Mouse (Mus musculus) neural tube, embryonic 11.5 days (tissue): ENCODE data around the gene Hoxa13. TPM values are rescaled to one million over a fixed set of nuclear protein-coding genes. Genes with fewer than 3 reads are reported as not detected.

Experiments used
- ATAC-seq: fragments of 200-750 bp; cut with Nextera tagmentation; 2 replicates; pipeline ENCODE4 v1.8.0; 2017; ENCODE audit warnings: moderate number of reproducible peaks, mild to moderate bottlenecking, moderate TSS enrichment, moderate library complexity; ENCODE audit not compliant: insufficient read depth, low FRiP score, low TSS enrichment
- DNase-seq: peaks from one replicate; pipeline ENCODE4 v3.0.0-alpha.2; 2015; ENCODE audit warnings: low spot score
- H3K27ac ChIP-seq: fragments of 300-500 bp; sonication (generic); 2 replicates; pipeline ENCODE4 v1.5.1; 2014; ENCODE audit warnings: low read depth, mild to moderate bottlenecking, low read length
- H3K27me3 ChIP-seq: fragments of 300-500 bp; sonication (generic); 2 replicates; pipeline ENCODE4 v1.6.1; 2014; ENCODE audit warnings: mild to moderate bottlenecking, low read length, mixed read lengths; ENCODE audit not compliant: control insufficient read depth, insufficient read depth
- H3K36me3 ChIP-seq: fragments of 300-500 bp; sonication (generic); 2 replicates; pipeline ENCODE4 v1.6.1; 2014; ENCODE audit warnings: mild to moderate bottlenecking, low read length, moderate library complexity, mixed read lengths; ENCODE audit not compliant: control insufficient read depth, insufficient read depth
- H3K4me1 ChIP-seq: fragments of 300-500 bp; sonication (generic); 2 replicates; pipeline ENCODE4 v1.6.1; 2014; ENCODE audit warnings: low read length, mixed read lengths; ENCODE audit not compliant: control insufficient read depth, insufficient read depth
- H3K4me2 ChIP-seq: fragments of 300-500 bp; sonication (generic); 2 replicates; pipeline ENCODE4 v1.6.1; 2014; ENCODE audit warnings: low read depth, mild to moderate bottlenecking, moderate library complexity
- H3K4me3 ChIP-seq: fragments of 300-500 bp; sonication (generic); 2 replicates; pipeline ENCODE4 v1.5.1; 2014; ENCODE audit warnings: low read depth, low read length
- H3K9ac ChIP-seq: fragments of 300-500 bp; sonication (generic); 2 replicates; pipeline ENCODE4 v1.6.1; 2014; ENCODE audit warnings: mild to moderate bottlenecking, low read length
- H3K9me3 ChIP-seq: fragments of 300-500 bp; sonication (generic); 2 replicates; pipeline ENCODE4 v1.6.1; 2016; ENCODE audit warnings: low read length; ENCODE audit not compliant: control insufficient read depth
- WGBS: fragments of 180-500 bp; shearing (Covaris S2); extraction: QIAGEN DNeasy Blood & Tissue Kit; methylation state at CpG from one replicate; pipeline ENCODE4 v1.1.7; 2014; 5-methylcytosine and 5-hydroxymethylcytosine counted together
- polyA plus RNA-seq: library from polyadenylated mRNA; unstranded; fragments of >200 nt; fragmentation: Nextera tagmentation; extraction: Ambion mirVana; gene quantifications from 2 replicates; pipeline ENCODE4 v1.2.1, GENCODE M21; 2014

Gene Hoxa13
- polyA plus RNA-seq, 1 experiment from 2014 or later, result 0.11 TPM

GRCm38 (mm10) chr6:52244471-52245039, 16.1 kb downstream of the Hoxa13 start:
- no peaks in the 10 kb centered on the region for H3K9me3 ChIP-seq
- peak overlapping the region; percentile 34; the same call in 1 of the 2 replicates for H3K27ac ChIP-seq
- H3K36me3 ChIP-seq, result no peaks in the 10 kb centered on the region
- peaks cover 97% of the 10 kb centered on the region for H3K27me3 ChIP-seq
- H3K4me2 ChIP-seq, result peak overlapping the region; percentile 47
- peak overlapping the region; percentile 60 for H3K9ac ChIP-seq
- DNase-seq, result no peak
- no peak for ATAC-seq
- peak overlapping the region; percentile 40 for H3K4me3 ChIP-seq
- under 1% methylated on average over 23 of the region's 23 CpGs for WGBS
- H3K4me1 ChIP-seq, result 0 out of 2 replicates have a peak, but pooled peaks cover 4% of the 10 kb centered on the region

DNA sequence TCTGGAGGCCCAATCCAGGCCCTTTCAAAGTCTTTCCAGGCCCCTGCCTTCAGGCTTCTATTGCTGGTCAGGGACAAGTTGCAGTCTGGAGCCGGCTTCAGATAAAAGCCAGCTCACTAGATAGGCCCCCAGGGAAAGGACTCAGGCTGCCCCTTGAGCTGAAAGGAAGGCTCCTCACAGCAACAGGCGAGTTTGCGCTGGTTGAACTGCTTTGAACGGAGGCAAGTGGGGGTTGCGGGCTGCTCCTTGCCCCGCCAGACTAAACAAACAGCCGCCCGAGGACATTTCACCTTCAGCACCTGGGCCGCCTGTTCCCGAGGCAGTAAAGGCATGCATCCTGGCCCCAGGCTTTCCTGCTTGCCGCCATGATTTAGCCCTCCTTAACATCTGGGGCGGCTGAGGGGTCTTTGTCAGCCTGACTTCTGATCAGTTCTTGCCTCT, 17.0 kb downstream of the Hoxa13 start:
- peak overlapping the region; percentile 47 for H3K4me2 ChIP-seq
- 0% methylated on average over 12 of the region's 12 CpGs for WGBS
- ATAC-seq, result no peak
- peak overlapping the region; percentile 60 for H3K9ac ChIP-seq
- H3K27ac ChIP-seq, result 0 out of 2 replicates have a peak overlapping the region, but pooled peaks have one; percentile 27
- no peaks in the 10 kb centered on the region for H3K9me3 ChIP-seq
- H3K4me1 ChIP-seq, result 0 out of 2 replicates have a peak, but pooled peaks cover 4% of the 10 kb centered on the region
- H3K27me3 ChIP-seq, result peaks cover 94% of the 10 kb centered on the region
- H3K36me3 ChIP-seq, result no peaks in the 10 kb centered on the region
- no peak for DNase-seq
- H3K4me3 ChIP-seq, result peak overlapping the region; percentile 40

DNA sequence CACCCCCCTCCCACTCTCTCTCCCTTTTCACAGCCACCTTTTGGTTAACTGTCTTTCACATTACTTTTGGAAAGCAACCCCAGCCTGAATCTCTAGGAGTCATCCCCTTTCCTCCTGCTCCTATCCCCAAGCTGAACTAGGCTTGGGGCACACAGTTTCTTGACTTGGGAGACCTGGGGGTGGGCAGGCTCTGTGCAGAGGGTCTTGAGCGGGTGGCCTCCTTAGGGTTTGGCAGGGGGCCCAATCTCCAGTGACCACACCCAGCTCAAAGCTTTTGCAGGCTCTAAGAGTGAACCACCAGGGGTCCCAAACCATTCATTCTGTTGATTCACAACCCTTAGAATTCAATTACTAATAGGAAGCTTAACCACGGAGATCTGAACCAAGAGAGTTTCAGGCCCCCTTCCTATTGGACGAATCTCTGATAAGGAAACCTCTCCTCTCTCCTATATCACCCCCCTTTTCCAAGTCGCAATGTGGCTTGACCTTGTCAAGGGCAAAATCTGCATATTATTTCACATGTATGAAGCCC, 17.8 kb downstream of the Hoxa13 start:
- no peak for ATAC-seq
- Histone ChIP-seq H3K27ac (no peak overlapping the region), H3K4me2 (peak overlapping the region; percentile 47), H3K9ac (peak overlapping the region; percentile 60), H3K4me1 (0 out of 2 replicates have a peak, but pooled peaks cover 4% of the 10 kb centered on the region), H3K36me3 (no peaks in the 10 kb centered on the region), H3K4me3 (peak overlapping the region; percentile 40), H3K9me3 (no peaks in the 10 kb centered on the region), H3K27me3 (peaks cover 89% of the 10 kb centered on the region)
- DNase-seq, result no peak
- WGBS, result 2% methylated on average over 4 of the region's 4 CpGs

GRCm38 (mm10) chr6:52241001-52241621, 19.6 kb downstream of the Hoxa13 start:
- ATAC-seq, result no peak

DNA sequence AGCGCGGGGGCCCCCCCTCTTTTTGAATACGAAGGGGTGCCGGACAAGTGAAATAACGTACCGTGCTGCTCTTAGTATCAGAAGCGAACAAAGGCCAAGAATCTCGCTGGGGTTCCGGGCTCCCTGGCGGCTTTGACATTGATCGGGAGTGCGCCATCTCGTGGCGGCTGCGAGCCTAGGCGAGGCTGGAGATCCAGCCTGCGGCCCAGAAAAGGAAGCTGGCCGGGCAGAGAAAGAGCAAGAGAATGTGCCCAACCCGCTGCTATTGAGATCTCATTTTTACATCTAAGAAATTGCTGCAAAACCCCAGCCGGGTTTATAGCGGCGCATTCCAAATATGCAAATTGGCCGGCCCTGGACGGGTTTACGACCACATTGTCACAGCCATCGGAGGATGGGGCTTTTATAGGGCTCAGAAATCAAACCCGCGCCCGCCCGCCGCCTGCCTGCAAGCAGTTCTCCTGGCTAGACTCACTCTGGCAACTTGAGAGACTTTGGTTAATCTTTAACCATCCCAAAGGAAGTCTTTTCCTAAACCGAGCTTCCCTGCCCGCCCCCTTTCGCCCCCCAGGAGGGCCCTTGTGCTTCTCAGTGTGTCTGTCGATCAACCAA, 20.2 kb downstream of the Hoxa13 start, which contains the start of gene Hoxa10:
Gene Hoxa10 (minus strand): TSS at position 466 of the 612 bp plus-strand sequence.
- Histone ChIP-seq H3K4me1 (no peaks in the 10 kb centered on the region), H3K9me3 (no peaks in the 10 kb centered on the region), H3K9ac (peak within 1 kb of the TSS; percentile 87), H3K4me3 (peak within 1 kb of the TSS; percentile 65), H3K36me3 (no peaks in the 10 kb centered on the region), H3K4me2 (peak within 1 kb of the TSS; percentile 47), H3K27me3 (peaks cover 91% of the 10 kb centered on the region), H3K27ac (peak within 1 kb of the TSS; percentile 90)
- ATAC-seq (peak; percentile 64), DNase-seq (peak; percentile 91)
- under 1% methylated on average over 35 of the region's 35 CpGs for WGBS

More at GRCm38 (mm10) chr6:52241001-52241621, 19.6 kb downstream of the Hoxa13 start:
- H3K27me3 ChIP-seq, result peaks cover 91% of the 10 kb centered on the region
- peak overlapping the region; percentile 43; the same call in 1 of the 2 replicates for H3K9ac ChIP-seq
- H3K4me3 ChIP-seq, result peak overlapping the region; percentile 65; the same call in 1 of the 2 replicates
- H3K4me1 ChIP-seq, result no peaks in the 10 kb centered on the region
- DNase-seq, result no peak
- H3K27ac ChIP-seq, result no peak overlapping the region
- H3K36me3 ChIP-seq, result no peaks in the 10 kb centered on the region
- H3K4me2 ChIP-seq, result peak overlapping the region; percentile 47
- WGBS, result 0% methylated on average over 9 of the region's 9 CpGs
- no peaks in the 10 kb centered on the region for H3K9me3 ChIP-seq

DNA sequence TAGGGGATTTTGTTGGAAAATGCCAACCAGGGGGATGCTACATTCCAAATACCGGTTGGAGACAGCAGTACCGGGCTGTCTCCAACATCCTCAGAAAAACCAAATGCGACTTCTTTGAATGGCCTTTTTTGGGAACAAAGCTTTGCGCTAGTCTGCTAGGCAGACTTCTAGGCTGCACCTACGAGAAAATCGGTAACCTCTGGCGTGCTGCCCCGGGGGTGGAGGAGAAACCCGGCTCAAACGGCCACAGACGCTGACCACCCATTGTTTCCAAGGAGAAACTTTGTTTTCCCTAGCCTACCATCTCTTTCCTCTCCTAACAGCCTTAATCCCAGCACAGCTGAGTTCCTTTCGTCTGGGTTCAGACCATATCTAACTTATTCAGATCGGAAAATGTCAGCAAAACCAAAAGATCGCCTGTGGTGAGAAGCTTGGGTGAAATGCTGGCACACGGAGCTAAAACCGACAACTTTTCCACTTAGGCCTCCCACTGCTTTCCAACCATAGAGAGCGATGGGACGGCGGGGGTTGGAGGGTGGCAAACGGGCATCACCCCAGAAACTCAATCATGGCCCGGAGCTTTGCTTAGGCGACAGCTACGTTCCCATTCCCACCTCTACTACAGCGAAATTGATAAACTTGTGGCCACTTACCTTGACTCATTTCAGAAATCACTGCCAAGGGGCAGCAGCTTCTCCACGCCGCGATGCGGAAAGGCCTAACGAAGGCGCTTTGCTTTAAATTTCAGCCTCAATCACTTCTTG, 20.9 kb downstream of the Hoxa13 start:
- no peak for ATAC-seq
- DNase-seq, result peak; percentile 45
- peak overlapping the region; percentile 87 for H3K9ac ChIP-seq
- whole genome bisulfite sequencing, result under 1% methylated on average over 30 of the region's 30 CpGs
- H3K27me3 ChIP-seq, result peaks cover 91% of the 10 kb centered on the region
- H3K4me3 ChIP-seq, result peak overlapping the region; percentile 65
- H3K4me2 ChIP-seq, result peak overlapping the region; percentile 47
- no peaks in the 10 kb centered on the region; the same call in 1 of the 2 replicates for H3K4me1 ChIP-seq
- H3K27ac ChIP-seq, result peak overlapping the region; percentile 90
- no peaks in the 10 kb centered on the region for H3K36me3 ChIP-seq
- H3K9me3 ChIP-seq, result no peaks in the 10 kb centered on the region

- peaks cover 91% of the 10 kb centered on the region for H3K27me3 ChIP-seq
- no peaks in the 10 kb centered on the region; the same call in 1 of the 2 replicates for H3K4me1 ChIP-seq
- no peaks in the 10 kb centered on the region for H3K36me3 ChIP-seq
- ATAC-seq, result no peak
- peak overlapping the region; percentile 65 for H3K4me3 ChIP-seq
- H3K4me2 ChIP-seq, result peak overlapping the region; percentile 47
- peak overlapping the region; percentile 68 for H3K9ac ChIP-seq
- peak; percentile 54 for DNase-seq
- no peaks in the 10 kb centered on the region for H3K9me3 ChIP-seq
- H3K27ac ChIP-seq, result no peak overlapping the region
- 1% methylated on average over 7 of the region's 7 CpGs for WGBS
These were observed 21.7 kb downstream of the Hoxa13 start for GRCm38 (mm10) chr6:52238976-52239375.

DNA sequence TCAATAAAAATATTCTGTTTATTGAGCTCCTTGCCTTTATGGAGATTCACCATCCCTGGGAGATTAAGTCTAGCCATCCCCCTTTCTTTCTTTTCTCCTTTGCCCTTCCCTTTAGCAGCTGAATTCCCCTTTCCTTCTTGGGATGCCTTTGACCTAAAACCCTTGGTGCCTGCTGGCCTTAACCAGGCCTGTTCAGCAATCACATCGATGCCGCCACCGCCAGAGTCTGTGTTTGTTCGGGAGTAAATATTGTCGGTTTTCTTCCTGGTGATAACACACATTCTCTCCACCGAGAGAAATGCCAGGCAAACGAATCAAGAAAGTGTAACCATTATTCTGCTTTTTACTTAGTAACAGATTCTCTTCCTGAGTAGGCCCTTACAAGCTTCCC, 22.5 kb downstream of the Hoxa13 start:
- DNase-seq (no peak), ATAC-seq (no peak)
- Histone ChIP-seq H3K9me3 (no peaks in the 10 kb centered on the region), H3K4me3 (peak overlapping the region; percentile 65), H3K4me2 (peak overlapping the region; percentile 57), H3K4me1 (no peaks in the 10 kb centered on the region; the same call in 1 of the 2 replicates), H3K9ac (peak overlapping the region; percentile 94), H3K27me3 (peaks cover 91% of the 10 kb centered on the region), H3K36me3 (no peaks in the 10 kb centered on the region), H3K27ac (no peak overlapping the region; the same call in 1 of the 2 replicates)
- WGBS, result under 1% methylated on average over 7 of the region's 7 CpGs
